23 mouse cellular contexts compared by ENCODE assay signal in genomic region chr5:98801495-98801894, GRCm38 (mm10). TPM values are rescaled to one million over a fixed set of nuclear protein-coding genes. Genes with fewer than 3 reads are reported as not detected.
"Had no signal": no experiment of that assay in that cellular context is flagged by ENCODE, and none has a peak within 500 bp of the region (broad histone marks: within the 10 kb centered on the region; RNA-seq: fewer than 3 reads in every experiment).

No protein-coding gene starts in this region.

- H3K4me3 ChIP-seq: intestine, embryonic 15.5 days; limb, embryonic 10.5 days; limb, embryonic 13.5 days; liver, embryonic 12.5 days; liver, embryonic 15.5 days; lung, embryonic 15.5 days; neural tube, embryonic 12.5 days; neural tube, embryonic 15.5 days; stomach, embryonic 15.5 days had no signal

- DNase-seq: kidney, adult 18-20 months; kidney, adult 9 months; kidney, postnatal 14 days; kidney, postnatal 4 days; layer of hippocampus, adult 9-11 months; liver; lung, adult 18-20 months; lung, postnatal 10 days; lung, postnatal 36 days; right cerebral cortex, postnatal 14 days; spleen, adult 18-20 months; thymus, postnatal 36 days had no signal

- ATAC-seq: intestine, embryonic 15.5 days; liver, embryonic 12.5 days had no signal

- H3K27ac ChIP-seq: intestine, embryonic 15.5 days; limb, embryonic 10.5 days; limb, embryonic 13.5 days; liver, embryonic 12.5 days; liver, embryonic 15.5 days; lung, embryonic 15.5 days; neural tube, embryonic 12.5 days; neural tube, embryonic 15.5 days; stomach, embryonic 15.5 days had no signal

- H3K4me1 ChIP-seq: intestine, embryonic 15.5 days; limb, embryonic 13.5 days; liver, embryonic 12.5 days; liver, embryonic 15.5 days; lung, embryonic 15.5 days; neural tube, embryonic 12.5 days; neural tube, embryonic 15.5 days; stomach, embryonic 15.5 days had no signal

- H3K36me3 ChIP-seq: intestine, embryonic 15.5 days; limb, embryonic 10.5 days; limb, embryonic 13.5 days; liver, embryonic 12.5 days; liver, embryonic 15.5 days; lung, embryonic 15.5 days; neural tube, embryonic 12.5 days; neural tube, embryonic 15.5 days; stomach, embryonic 15.5 days had no signal

- H3K9ac ChIP-seq: intestine, embryonic 15.5 days; limb, embryonic 13.5 days; liver, embryonic 12.5 days; liver, embryonic 15.5 days; lung, embryonic 15.5 days; neural tube, embryonic 12.5 days; neural tube, embryonic 15.5 days; stomach, embryonic 15.5 days had no signal

- H3K9me3 ChIP-seq: intestine, embryonic 15.5 days; limb, embryonic 10.5 days; limb, embryonic 13.5 days; liver, embryonic 15.5 days; lung, embryonic 15.5 days; neural tube, embryonic 12.5 days; neural tube, embryonic 15.5 days; stomach, embryonic 15.5 days had no signal

- H3K4me2 ChIP-seq: intestine, embryonic 15.5 days; limb, embryonic 13.5 days; liver, embryonic 12.5 days; liver, embryonic 15.5 days; lung, embryonic 15.5 days; neural tube, embryonic 12.5 days; neural tube, embryonic 15.5 days; stomach, embryonic 15.5 days had no signal

- H3K27me3 ChIP-seq: intestine, embryonic 15.5 days; limb, embryonic 13.5 days; liver, embryonic 12.5 days; liver, embryonic 15.5 days; lung, embryonic 15.5 days; neural tube, embryonic 12.5 days; neural tube, embryonic 15.5 days; stomach, embryonic 15.5 days had no signal

RNA-seq across cellular contexts. Expression of gene Bmp3, which starts 52.7 kb away (rescaled TPM):
- total RNA-seq: megakaryocyte progenitor cell, adult 5-6 weeks; megakaryocyte-erythroid progenitor cell, adult 5-6 weeks had no signal
